Mouse (Mus musculus) adrenal gland, postnatal 4 days (tissue): ENCODE measurements around the gene Cnpy1. TPM values are rescaled to one million over a fixed set of nuclear protein-coding genes. Genes with fewer than 3 reads are reported as not detected.

Experiments
- DNase-seq, 2 experiments: peaks; one replicate each; pipeline ENCODE4 v3.0.0; 2021 to 2022; ENCODE audit warnings: low spot score in 2 of 2, mixed read lengths in 2 of 2
- total RNA-seq, 2 experiments: library from RNA; stranded (reverse); gene quantifications; 2 replicates each; pipeline ENCODE4 v1.2.3; 2021

Cnpy1 gene
- total RNA-seq, 2 experiments from 2014 or later: 0.17 TPM

DNA sequence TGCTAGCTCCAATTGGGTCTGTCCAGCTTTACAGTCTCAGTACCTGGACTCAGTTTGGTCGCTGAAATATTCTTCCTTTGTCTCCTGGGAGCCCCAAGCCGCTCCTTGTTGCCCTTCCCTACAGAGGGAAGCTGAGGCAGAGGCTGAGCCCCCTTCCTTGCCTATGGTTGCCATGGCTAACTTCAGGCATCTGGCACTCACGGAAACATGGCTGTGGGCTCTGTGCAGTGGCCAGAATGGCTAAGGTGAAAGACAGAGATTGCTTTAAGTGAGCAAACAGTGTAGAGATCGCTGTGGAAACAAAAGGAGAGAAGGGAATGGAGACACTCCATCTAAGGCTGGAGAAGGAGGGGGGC lies 53.5 kb downstream of the Cnpy1 start:
- DNase-seq: no peak

DNA sequence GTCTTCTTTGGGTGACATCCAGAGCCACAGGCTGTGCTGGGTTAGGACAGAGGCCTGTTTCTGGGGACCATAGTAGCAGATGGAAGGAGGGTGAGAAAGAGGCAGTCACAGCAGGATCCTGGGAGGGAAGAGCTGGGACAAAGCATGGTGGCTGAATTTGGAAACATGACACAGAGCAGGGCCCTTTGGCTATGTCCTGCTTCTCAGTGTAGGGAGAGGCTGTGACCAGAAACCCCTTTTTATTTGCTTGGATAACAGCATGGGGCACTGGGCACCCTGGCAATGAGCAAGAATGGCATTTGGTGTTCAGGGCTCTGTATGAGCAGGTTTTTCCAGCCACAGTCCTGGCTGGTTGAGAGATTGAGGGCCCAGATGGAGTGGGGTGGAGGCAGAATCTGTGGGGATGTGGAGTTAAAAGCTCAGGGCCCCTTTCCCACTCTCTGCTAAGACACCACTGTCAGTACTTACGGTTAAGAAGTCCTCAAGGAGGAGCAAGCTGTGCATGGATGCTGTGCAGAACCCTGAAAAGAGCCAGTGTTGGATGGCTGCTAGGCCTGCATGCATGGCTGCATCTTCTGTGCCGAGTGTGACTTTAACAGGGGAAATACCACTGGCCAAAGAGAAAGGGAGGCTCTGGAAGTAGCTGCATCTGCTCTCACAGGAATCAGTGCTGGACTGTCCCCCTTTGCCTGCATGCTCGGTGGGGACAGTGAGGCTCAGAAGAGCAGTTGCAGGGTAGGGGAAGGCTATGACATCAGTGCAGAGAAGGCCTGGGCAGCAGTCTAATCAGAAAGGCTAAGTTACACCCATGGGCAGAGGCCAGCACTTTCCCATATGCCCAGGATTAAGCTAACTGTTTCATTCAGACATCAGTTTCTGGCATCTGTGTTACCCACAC lies 54.2 kb downstream of the Cnpy1 start:
- no peak for DNase-seq

DNA sequence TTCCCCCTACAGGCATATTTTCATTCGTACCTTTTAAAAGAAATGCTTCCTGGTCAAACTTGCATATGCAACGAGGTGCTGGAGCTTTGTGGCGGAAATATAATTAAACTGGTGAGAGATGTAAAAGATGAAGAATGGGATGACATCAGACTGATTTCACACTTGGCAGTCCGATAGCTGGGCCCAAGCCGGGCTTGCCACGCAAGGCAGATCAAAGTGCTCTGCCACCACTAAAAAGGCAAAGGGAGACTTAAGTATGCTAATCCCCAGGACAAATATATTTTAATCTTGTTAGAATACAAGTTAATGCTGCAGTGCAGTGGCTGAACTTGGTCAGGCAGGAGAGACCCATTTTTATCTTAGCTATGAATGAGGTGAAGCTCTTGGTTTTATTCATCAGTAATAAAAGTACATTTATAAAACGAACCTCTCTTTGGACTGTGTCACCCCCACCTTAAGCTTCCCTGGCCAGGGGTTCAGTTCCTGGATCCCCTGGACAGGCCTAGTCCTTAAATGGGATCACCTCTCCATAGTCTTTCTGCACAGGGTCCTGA lies 66.3 kb downstream of the Cnpy1 start:
- no peak for DNase-seq

DNA sequence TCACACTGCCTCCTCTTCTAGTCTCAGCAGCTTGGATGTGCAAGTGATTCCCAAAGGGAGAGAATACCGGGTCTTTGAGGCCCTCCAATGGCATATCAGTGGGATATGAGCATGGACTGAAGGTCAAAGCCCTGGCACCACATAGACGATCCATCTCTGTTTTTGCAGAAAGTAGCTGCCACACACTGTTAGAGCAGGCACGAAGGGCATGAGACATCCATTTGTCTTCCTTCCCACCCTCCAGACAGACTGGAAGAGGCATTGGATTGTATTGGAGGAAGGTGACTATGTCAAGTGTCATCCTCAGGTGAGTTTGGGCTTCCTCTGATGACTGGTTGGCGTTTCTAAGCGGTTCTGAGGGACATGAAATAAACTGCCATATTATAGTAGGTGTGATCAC lies 67.3 kb downstream of the Cnpy1 start:
- no peak for DNase-seq

DNA sequence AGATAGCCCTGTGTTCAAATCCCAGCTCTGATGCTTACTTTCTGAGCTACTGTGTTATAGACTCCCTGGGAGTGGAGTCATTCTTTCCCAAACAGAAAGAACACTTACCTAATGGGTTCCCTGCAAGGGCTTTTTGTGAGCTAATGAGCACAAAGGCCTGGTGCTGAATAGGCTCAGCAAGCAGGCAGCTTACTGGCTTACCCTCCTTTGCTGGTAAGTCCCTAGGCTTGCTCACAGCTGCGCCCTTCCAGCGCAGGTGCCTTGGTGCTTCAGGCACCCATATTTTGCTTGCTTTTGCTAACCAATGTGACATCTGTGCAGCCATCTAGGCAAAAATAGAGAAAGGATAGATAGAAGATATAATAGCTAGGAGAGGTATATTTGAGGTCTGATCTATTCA lies 69.0 kb downstream of the Cnpy1 start:
- no peak for DNase-seq

DNA sequence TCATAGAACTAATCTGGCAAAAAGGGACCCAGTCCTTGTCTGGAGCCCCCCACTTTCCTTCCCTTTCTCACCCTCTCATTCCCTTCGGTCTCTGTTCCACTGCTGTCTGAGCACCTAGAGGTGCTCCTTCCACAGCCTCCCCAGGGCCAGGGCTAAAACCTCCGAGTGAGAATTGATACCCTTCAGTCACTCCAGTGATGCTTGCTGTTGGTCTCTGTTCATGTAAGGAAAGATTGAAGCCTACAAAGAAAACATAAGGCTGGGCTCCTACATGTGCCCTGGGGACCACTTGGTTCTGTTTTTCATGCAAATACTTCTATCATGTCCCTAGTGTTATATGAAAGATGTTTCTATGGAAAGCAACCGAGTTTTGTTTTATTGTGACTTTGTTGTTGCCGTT lies 69.6 kb downstream of the Cnpy1 start:
- no peak for DNase-seq

DNA sequence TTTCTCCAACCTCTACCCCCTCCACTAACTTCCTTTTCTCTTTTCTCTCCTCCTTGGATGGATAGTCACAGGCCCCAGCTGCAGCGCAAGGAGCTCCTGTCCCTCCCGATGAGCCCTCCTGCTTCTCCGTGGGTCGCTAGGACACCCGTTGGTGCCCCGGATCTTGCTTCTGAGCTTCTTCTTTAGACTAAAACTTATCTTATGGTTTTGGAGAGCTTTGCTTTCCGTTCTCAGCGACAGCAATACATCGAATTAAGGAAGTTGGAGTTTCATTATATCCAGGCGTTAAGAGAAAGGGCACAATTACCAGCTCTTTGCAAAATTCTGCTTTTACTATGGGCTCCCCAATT lies 70.1 kb downstream of the Cnpy1 start:
- DNase-seq: no peak

DNA sequence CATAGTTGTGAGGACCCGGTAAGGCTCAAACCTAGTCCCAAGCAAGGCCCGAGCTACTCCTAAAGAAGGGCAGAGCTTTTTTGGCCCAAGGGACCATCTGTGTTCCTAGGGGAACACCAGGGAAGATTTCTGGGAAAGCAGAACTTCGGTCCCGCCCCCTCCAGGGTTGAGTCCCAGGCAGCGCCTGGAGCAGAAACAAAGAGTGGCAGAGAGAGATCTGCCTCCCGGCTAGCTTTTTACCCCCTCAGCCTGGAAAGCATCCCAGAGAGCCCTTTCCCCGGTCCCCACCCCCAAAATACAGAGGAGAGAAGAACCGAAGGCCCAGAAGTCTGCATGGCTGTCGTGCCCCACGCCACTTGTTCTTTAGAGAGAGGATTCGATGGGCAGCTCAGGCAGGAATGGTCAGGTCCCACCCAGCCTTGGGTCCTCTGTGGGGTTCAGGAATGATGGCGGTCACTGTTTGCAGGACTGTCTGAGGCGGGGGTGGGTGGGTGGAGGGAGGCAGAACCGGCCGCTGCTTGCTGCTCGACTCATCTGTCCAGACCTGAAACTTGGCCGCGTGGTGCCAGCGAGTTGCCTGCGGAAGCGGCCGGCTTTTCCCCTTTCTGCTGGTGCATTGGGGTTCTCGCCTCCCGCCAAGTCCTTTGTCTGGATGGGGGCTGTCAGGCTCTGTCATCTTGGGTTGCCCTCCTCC lies 70.6 kb downstream of the Cnpy1 start:
- DNase-seq: no peak

DNA sequence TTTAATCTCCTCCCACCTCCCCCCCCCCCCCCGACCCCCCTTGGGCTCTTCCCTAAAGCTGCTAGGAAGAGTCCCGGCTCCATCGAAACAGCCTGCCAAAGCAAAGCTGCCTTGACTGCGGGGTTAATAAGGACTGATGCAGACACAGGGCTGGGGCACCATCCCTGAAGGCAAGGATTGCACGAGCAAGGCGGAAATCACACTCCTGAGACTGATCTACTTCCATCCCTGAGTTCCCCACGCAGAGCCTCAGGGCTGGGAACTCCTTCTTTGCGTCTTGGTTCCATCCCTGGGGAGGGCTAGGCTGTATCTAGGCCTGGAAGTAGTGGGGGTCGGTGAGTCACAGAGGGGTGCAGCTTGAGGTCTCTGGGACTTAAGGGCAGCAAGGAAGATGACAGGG lies 71.5 kb downstream of the Cnpy1 start:
- DNase-seq: no peak

DNA sequence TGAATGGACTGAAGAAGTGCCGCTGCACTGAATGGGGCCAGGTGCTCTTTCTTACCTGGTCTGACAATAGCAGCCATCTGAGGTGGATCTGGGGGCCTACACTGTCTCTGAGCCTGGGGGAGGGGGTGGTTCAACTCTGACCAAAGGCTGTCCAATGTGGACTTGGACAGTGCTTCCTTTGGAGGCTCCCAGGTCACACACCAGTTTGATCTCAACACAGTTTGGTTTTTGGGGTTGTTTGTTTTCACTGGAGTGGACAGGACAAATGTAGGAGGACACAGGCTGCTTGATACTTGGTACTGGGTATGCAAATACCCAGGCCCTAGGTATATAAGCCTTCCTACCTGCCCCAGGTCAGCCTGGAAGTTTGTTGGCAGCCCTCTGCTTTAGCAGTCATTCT lies 71.9 kb downstream of the Cnpy1 start:
- no peak for DNase-seq

DNA sequence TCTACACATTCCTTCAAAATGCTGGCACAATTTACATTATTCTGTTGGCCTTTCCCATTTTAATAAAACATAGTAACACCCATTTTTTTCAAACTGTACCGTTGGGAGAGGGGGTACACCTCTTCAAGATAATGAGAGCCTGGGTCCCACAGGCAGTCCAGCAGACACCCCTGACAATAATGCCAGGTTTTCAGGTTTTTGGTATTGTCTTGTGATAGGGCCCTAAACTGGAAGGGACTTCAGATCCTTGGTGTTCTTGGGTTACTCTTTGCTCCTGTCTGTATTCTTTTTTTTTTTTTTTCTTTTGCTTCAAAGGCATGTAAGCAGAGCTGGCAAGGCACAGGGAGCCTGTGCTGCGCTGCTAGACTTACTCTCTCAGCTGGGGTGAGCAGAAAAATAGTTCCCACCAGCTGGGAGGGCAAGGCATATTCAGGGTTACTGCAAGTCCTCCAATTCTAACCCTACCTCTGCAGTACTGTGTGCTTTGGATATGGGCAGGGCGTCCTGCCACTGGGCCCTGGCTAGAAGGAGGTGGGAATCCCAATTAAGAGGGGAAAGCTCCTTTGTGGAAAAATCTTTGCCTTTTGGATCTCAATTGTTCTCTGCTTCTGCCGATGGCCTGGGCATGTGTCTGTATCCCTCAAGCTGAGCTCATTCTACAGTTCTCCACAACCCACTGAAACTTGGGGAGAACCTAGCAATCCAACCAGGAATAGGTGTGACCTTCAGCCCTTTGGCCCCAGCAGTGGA lies 72.5 kb downstream of the Cnpy1 start:
- DNase-seq: no peak

DNA sequence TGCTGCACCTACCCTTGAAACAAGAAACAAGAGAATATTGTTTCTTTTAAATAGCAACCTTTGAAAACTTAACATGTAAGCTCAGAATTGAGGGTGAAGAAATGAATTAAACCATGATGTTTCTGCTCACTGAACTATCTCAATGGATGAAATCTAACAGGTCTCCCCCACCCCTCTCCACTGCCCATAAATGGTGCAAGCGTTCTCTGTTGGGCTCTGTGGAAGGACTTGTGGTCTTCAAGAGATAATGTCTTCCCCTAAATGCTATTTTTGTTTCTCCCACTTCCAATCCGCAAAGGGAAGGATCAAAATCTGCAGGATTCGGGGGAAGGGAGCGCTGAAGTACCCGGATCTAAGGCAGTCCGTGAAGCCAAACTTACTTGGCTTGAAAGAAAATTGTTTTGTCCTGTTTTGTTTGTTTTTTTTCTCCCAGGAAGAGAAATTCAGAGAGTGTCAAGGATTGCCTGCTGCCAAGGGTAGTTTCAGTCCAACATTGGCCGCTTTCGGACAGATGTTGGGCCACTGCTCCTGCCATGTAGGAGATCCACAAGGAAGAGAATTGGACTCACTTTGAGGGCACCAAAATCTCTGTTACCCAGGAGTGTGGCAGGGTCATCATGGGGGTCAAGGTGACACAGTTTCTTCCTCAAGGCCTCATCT lies 73.2 kb downstream of the Cnpy1 start:
- no peak for DNase-seq

DNA sequence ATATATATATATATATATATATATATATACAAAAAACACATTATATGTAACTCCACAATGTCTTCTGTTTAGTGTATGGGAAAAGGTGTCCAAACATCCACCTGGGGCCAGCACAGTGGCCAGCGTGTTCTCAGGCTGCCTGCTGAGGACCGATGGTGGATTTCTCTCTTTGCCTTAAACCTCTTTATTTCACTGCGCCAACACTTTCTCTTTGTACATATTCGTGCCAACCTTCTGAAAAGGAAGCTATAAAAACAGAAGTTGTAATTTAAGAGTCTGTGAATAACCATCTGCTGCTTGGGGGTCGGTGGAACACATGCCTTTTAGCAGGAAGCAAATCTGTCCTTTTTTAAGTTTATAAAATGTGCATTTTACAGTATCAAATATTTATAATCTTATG lies 73.9 kb downstream of the Cnpy1 start:
- no peak for DNase-seq

DNA sequence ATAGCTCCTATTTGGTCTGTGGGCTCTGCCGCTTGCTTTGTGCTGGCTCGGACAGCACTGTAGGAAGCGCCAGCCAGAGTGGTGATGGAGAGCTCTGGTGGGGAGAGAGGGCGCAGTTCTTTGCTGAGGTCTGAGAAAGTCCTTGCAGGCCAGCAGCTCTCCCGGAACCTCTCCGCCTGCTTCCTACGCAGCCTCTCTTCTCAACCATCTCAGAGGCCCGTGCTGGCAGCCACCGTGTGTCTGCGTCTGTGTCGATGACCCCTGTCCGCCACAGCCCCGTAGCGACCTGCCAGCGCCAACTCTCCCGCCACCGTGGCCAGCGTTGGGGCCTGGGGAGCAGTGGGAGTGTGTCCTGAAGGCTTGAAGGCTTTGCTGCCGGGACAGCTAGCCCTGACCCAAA lies 74.7 kb downstream of the Cnpy1 start:
- no peak for DNase-seq

DNA sequence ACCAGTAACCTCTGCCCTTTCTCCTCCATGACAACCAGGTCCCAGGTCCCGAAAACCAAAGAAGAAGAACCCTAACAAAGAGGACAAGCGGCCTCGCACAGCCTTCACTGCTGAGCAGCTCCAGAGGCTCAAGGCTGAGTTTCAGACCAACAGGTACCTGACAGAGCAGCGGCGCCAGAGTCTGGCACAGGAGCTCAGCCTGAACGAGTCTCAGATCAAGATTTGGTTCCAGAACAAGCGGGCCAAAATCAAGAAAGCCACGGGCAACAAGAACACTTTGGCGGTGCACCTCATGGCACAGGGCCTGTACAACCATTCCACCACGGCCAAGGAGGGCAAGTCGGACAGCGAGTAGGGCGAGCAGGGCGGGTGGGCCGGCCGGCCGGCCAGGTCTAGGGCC lies 75.5 kb downstream of the Cnpy1 start:
- no peak for DNase-seq

DNA sequence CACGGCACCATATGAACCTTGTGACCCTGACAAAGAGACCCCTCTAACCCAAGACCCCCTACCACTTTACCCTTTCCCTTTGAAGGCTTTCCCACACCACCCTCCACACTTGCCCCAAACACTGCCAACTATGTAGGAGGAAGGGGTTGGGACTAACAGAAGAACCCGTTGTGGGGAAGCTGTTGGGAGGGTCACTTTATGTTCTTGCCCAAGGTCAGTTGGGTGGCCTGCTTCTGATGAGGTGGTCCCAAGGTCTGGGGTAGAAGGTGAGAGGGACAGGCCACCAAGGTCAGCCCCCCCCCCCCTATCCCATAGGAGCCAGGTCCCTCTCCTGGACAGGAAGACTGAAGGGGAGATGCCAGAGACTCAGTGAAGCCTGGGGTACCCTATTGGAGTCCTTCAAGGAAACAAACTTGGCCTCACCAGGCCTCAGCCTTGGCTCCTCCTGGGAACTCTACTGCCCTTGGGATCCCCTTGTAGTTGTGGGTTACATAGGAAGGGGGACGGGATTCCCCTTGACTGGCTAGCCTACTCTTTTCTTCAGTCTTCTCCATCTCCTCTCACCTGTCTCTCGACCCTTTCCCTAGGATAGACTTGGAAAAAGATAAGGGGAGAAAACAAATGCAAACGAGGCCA lies 76.3 kb downstream of the Cnpy1 start:
- DNase-seq: no peak

DNA sequence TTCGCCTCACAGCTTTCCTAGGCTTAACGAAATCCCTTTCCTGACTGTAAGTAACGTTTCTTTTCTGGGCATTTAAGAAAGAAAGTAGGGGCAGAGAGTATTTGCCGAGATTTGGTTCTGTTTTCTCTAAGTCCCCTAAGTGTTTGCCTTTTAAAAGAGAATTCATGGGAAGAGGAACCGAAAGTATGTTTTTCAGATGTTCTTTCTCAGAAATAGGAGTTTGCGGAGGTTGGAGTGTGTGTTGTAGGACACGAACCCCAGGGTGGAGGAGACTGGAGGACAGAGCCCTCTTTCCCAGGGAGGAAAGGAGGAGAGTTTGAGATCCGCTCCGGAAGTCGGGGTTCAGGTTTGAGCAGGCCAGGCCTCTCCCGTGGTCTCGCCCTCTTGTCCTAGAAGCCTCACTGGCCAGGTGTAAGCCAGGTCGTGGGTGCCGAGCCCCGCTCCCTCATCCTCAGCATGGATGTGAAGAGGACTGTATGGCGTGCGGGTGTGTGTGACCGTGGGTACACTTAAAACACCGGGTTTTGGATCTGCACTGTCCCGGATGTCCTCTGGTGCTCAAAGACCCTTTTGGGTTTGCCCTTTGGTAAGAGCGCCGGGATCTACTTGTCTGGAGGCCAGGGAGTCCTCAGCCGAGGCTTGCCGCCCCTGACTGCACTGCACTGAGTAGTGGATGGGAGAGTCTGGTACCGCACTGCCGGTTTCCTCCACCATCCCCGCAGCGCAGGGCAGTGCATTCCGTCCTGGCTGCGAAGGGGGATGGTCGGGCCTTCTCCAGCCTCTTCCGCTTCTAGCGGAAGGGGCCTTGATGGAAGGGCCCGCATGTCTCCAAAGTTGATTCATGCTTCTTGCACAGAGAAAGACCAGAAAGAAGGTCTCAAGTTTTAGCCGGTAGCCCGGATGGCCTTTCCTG lies 77.1 kb downstream of the Cnpy1 start:
- DNase-seq: no peak

DNA sequence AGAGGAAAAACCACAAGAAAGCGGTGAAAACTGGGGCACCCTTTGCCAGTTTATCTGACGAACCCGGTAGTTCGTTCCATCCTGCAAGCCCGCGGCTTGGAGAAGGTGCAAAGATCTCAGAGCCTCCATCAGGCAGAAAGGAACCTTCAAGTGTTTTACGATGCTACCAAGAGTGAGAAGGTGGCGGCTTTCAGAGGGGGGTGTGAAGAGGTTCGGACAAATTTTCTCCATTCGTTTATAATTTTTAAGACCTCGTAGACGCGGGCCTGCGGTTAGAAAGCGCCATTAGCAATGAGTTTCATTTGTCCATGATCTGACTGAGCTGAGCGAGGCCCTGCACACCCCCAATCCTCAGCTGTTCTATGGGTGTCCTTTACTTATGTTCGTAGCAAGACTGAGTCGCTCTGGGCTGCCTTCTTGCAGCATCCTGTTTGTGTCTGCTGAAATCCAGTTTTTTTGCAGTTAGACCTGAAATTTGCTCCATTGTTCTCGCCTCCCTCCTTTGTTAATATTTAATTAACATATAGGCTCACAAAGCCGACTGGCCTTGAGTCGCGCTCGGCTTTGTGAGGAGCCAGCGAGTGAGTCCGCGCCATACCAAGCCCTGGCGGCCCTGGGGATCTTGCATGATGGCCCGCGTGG lies 77.9 kb downstream of the Cnpy1 start:
- no peak for DNase-seq
